Mouse (Mus musculus) CD4-positive, CD25-positive, alpha-beta regulatory T cell, adult 2 months (primary cell): ENCODE data around the gene Pde12.
A peak's percentile ranks its signal among the peaks of the same experiment; 100 is the strongest.
"Not testable (repeated sequence)": the region's sequence is repeated elsewhere in the genome, so short reads cannot be mapped to it uniquely, and the experiment has no call there.

Experiments used
- DNase-seq: peaks from one replicate; pipeline ENCODE4 v3.0.0-alpha.2; 2012; ENCODE audit warnings: low read depth, low spot score

Gene Pde12

GRCm38 (mm10) chr14:26669292-26670073 lies at the start of gene Pde12:
Gene Pde12 (minus strand): TSS chr14:26669883.
- DNase-seq: peak; percentile 92

DNA sequence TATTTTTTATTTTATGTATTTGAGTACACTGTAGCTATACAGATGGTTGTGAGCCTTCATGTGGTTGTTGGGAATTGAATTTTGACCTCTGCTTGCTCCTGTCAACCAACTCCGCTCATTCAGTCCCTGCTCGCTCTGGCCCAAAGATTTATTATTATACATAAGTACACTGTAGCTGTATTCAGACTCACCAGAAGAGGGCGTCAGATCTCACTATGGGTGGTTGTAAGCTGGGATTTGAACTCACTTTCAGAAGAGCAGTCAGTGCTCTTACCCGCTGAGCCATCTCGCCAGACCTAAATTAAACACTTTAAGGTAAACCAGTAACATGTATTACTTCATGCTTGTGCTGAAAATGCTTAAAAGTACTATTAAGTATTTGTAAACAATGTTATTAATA lies 35.6 kb upstream of the Pde12 start:
- DNase-seq: peak; percentile 14

DNA sequence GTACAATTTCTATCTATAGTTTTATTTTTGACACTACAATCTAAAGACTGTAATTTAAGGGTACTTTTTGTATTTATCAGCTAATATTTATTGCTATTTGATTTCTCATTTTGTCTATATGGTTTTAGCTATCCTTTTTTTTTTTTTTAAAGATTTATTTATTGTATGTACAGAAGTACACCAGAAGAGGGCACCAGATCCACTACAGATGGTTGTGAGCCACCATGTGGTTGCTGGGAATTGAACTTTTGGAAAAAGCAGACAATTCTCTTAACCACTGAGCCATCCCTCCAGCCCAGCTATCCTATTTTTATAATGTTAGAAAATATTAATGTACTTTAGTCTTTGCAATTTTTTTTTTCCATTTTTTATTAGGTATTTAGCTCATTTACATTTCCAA lies 28.2 kb upstream of the Pde12 start:
- peak; percentile 73 for DNase-seq

DNA sequence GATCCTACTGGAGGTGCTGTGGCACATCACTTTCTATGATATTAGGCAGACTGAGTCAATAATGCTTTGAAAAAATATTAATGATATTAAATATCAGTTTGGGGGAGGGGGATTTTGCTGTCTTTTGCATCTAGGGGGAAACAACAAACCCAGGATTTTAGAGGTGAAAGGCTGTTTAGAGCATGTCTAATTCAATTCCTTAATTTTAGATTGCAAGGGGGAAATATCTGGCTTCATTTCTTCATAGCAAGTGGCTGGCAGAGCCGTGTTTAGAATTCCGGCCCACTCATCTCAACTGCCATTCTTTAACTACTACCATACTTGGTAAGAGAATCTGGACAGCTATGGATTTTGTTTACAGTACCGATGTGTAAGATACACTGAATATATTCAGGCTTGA lies 23.3 kb upstream of the Pde12 start, which contains the start of gene Dnah12:
Gene Dnah12, plus strand, starts transcription at position 301 of the 400 bp plus-strand sequence.
- no peak for DNase-seq

GRCm38 (mm10) chr14:26691363-26691762 lies 21.7 kb upstream of the Pde12 start:
- DNase-seq: no peak

GRCm38 (mm10) chr14:26690727-26691126 lies 21.0 kb upstream of the Pde12 start:
- DNase-seq: no peak

GRCm38 (mm10) chr14:26675791-26676190 lies 6.1 kb upstream of the Pde12 start:
- DNase-seq: no peak

GRCm38 (mm10) chr14:26675371-26675770 lies 5.7 kb upstream of the Pde12 start:
- peak; percentile 24 for DNase-seq

- DNase-seq: not testable (repeated sequence)
Observed at GRCm38 (mm10) chr14:26674476-26675169, 4.9 kb upstream of the Pde12 start.

DNA sequence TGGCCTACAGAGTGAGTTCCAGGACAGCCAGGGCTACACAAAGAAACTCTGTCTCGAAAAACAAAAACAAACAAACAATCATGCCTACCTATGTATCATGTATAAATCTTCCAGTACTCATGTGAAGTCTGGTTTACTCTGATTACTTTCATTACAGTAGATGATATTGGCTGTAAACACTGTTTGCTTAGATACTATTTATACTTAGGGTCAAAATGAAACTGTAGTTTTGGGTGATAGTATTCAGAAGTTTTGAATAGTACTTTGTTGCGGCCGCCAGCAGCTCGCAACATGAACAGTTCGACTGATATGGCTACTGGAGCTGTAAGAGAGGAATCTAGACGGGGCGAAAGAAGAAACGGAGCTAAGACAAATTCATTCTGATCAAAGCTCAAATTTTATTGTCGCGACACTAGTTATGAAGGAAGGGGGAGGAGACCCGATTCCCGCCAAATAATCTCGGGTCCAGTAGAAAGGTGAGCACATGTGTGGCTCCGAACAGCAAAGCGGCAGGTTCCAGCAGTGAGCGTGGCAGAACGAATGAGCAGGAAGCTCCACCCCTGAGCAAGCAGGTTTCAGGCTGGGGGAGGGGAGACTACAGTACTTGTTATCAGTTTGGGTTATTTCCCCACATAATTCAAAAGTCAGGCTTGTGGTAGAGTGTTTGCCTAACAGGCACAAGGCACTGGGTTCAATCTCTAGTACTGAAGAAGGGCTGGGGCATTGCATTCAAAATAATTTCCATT lies 2.4 kb upstream of the Pde12 start:
- DNase-seq: peak; percentile 59

GRCm38 (mm10) chr14:26670964-26671363 lies 1.3 kb upstream of the Pde12 start:
- no peak for DNase-seq

- peak; percentile 66 for DNase-seq
Observed at GRCm38 (mm10) chr14:26668371-26669291, 1.1 kb downstream of the Pde12 start.

- DNase-seq: no peak
Observed at GRCm38 (mm10) chr14:26667991-26668370, 1.7 kb downstream of the Pde12 start.

- DNase-seq: no peak
Observed at GRCm38 (mm10) chr14:26663851-26664250, 5.8 kb downstream of the Pde12 start.

GRCm38 (mm10) chr14:26662488-26662887 lies 7.2 kb downstream of the Pde12 start:
- DNase-seq: no peak

DNA sequence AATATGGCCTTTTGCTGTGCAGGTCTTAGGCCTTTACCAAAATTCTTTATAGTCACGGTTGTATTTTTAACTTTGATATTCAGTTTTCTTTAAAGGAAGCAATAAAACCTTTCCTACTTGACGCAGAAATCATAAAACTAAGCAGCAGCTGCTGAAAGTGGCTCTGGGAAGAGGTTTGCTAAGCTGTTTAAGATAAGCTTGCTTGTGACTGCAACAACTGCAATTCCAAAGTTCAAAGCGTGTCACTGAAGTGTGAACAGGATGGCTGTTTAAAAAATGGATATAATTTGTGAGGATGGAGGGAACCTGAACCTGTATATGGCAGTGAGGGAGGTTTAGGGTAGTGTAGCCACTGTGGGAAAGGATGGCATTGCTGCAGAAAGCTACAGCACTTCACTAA lies 7.7 kb downstream of the Pde12 start:
- no peak for DNase-seq

DNA sequence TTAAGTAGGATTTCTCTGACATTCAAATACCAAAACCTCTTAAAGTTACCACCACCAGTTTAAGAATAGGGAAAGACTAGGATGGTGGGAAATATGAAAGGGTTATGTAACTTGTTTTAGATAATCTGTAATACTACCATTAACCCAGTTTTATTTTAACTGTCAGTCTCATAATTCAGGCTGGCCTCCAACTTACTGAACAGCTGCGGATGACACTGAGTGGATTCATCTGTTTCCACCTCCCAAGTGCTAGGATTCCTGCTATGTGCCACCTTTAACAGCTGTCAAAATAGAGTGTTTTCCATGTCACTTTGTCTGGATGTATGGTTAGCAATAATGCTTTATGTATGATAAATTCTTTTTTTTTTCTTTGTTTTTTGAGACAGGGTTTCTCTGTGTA lies 9.4 kb downstream of the Pde12 start:
- no peak for DNase-seq

DNA sequence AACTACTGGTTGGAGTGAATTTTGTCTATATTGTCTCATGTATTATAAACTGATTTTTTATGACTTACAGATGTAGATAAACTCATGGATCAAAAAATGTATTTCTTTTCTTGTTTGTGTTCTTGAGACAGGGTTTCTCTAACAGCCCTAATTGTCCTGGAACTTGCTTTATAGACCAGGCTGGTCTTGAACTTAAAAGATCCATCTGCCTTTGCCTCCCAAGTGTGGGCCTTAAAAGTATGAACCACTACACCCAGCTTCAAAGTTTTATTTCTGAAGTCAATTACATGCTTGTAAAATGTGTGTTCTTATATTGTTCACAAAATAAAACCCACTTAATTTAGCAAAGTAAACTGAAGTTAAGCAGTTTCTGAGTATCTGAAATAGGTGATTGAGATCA lies 11.5 kb downstream of the Pde12 start:
- DNase-seq: no peak

DNA sequence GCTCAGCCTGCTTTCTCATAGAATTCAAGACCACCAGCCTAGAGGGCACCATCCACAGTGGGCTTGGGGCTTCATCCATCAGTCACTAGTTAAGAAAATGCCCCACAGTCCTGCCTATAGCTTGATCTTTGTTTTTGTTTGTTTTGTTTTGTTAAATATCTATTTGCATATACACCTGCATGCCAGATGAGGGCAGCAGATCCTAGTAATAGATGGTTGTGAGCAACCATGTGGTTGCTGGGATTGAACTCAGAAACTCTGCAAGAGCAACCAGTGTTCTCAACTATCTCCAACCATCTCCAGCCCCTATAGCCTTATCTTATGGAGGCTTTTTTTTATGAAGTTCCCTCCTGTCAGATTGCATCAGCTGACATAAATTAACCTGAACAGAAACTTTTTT lies 17.8 kb downstream of the Pde12 start:
- DNase-seq: peak; percentile 75

DNA sequence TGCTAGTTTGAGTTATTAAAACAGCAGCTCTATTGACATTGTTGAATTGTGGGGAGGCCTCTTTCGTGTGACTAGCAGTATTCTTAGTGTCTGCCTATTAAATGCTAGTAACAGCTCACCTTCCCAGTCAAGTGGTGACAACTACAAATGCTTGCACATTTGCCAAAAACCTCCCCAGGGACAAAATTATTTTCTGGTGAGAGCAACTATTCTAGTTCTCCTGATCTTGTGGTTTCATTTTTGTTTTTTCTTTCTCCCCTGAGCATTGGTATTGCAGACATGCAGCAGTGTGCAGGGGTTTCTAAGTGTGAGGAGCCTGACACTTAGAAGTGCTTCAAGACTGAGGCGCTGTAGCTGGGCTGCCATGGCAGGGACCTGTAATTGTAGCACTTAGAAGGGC lies 21.9 kb downstream of the Pde12 start:
- DNase-seq: no peak

DNA sequence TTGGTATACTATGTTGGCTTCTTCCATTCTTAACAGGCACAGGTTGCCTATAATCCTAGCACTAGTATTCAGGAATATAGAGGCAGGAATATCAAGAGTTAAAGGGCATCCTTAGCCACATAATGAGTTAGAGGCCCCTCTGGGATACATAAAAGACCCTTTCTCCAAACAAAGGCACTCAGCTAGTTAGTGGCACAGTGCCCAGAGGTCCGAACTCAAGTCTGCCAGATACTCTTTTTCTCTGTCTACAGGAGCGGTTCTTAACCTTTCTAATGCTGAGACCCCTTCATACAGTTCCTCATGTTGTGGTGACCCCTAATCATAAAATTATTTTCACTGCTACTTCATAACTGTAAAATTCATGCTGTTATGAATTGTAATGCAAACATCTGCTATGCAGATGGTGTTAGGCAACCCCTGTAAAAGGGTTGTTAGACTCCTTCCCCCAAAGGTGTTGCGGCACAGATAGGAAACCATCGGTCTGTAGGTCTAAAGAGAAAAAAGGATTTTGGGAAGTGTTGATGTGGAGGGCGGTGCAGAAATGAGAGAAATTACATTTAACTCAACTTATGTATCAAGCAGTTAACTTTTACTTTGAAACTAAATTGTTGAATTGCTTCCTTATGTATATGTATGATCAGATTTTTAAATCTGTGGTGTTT lies 23.6 kb downstream of the Pde12 start:
- no peak for DNase-seq
